Mouse (Mus musculus): Measurements from ENCODE around the gene Dlx1. TPM values are rescaled to one million over a fixed set of nuclear protein-coding genes. Genes with fewer than 3 reads are reported as not detected.

Dlx1 gene
- polyA plus RNA-seq (2012; ENCODE audit: low replicate concordance), result not detected in 2 replicates

GRCm38 (mm10) chr2:71528014-71528713, at the start of gene Dlx1:
Gene Dlx1, plus strand, starts transcription at chr2:71528113.

GRCm38 (mm10) chr2:71546640-71547071, 18.7 kb downstream of the Dlx1 start, which contains the start of gene Dlx2:
Gene Dlx2, minus strand, starts transcription at chr2:71546754.

Other genes with a start within 250 kb of the Dlx1 start
- gene Slc25a12, start 160.4 kb upstream of the Dlx1 start, polyA plus RNA-seq (2012; ENCODE audit: low replicate concordance), result 6.0 and 11.9 TPM in 2 replicates
- 0.75 and 2.3 TPM in 2 replicates for gene Hat1, start 139.2 kb upstream of the Dlx1 start, polyA plus RNA-seq (2012; ENCODE audit: low replicate concordance)
- gene Metap1d, start 74.8 kb upstream of the Dlx1 start, polyA plus RNA-seq (2012; ENCODE audit: low replicate concordance), result 3.4 and 15.3 TPM in 2 replicates
- gene Dlx2, start 18.6 kb downstream of the Dlx1 start, polyA plus RNA-seq (2012; ENCODE audit: low replicate concordance), result not detected in 2 replicates
- 18.2 and 24.2 TPM in 2 replicates for gene Itga6, start 217.5 kb downstream of the Dlx1 start, polyA plus RNA-seq (2012; ENCODE audit: low replicate concordance)